ENCODE assay signal across 8 mouse cellular contexts in the genomic region with DNA sequence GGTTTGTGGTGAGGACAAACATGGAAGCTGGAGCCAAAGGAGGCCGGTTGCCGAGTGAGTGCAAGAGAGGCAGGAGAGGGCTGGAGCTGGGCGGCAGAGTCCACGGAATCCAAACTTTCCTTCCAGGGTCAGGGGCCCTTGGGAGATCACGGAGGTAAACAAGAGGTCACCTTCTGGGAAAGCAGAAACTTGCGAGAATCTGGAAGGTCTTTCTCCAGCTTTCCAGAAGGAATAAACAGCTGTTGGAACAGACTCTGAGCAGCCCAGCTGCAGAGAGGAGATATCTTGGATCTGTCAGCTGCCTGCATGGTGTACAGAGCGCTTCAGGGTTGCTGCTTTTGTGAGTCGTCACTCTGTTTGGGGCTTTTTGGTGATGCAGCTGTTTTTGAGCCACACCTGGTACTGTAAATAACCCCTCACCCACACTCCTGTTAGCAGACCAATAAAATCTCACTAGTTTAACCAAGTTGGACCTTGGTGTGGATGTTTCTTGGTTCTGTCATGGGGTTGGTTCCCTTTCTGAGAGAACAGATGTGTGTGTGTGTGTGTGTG. TPM values are rescaled to one million over a fixed set of nuclear protein-coding genes. Genes with fewer than 3 reads are reported as not detected.
DNase-seq lines count a peak whose midpoint lies in the region; ATAC-seq lines count a peak whose summit lies in the region.

No protein-coding gene starts in this region.

- no peak overlapping the region; the same call in 1 of the 2 replicates for H3K4me3 ChIP-seq in embryonic facial prominence, embryonic 14.5 days (ENCODE audit: low read depth, low read length)
- H3K4me3 ChIP-seq in heart, embryonic 15.5 days: no peak overlapping the region
- H3K4me3 ChIP-seq in kidney, embryonic 16.5 days (ENCODE audit: low read length): 0 out of 2 replicates have a peak overlapping the region, but pooled peaks have one; percentile 9
- H3K4me3 ChIP-seq in megakaryocyte, embryonic 14.5 days (replicated peaks): peak overlapping the region; percentile 42

- H3K9me3 ChIP-seq in embryonic facial prominence, embryonic 14.5 days (ENCODE audit: control insufficient read depth, low read length): no peaks in the 10 kb centered on the region
- H3K9me3 ChIP-seq in heart, embryonic 15.5 days (replicated peaks): no peaks in the 10 kb centered on the region
- no peaks in the 10 kb centered on the region for H3K9me3 ChIP-seq in kidney, embryonic 16.5 days (ENCODE audit: low read length)
- H3K9me3 ChIP-seq in megakaryocyte, embryonic 14.5 days: peaks cover 7% of the 10 kb centered on the region

- ATAC-seq in embryonic facial prominence, embryonic 14.5 days (ENCODE audit: low read depth): peak; percentile 65
- no peak; the same call in 1 of the 2 replicates for ATAC-seq in heart, embryonic 15.5 days (replicated peaks; ENCODE audit: insufficient number of reproducible peaks, insufficient read depth, low FRiP score, low read depth)
- ATAC-seq in kidney, embryonic 16.5 days (ENCODE audit: low FRiP score, low TSS enrichment): peak; percentile 60; the same call in 1 of the 2 replicates

- H3K4me2 ChIP-seq in embryonic facial prominence, embryonic 14.5 days (ENCODE audit: low read depth, low read length): peak overlapping the region; percentile 35
- peak overlapping the region; percentile 73 for H3K4me2 ChIP-seq in heart, embryonic 15.5 days
- peak overlapping the region; percentile 51 for H3K4me2 ChIP-seq in kidney, embryonic 16.5 days (replicated peaks; ENCODE audit: low read depth, low read length)

- no peak overlapping the region for H3K9ac ChIP-seq in embryonic facial prominence, embryonic 14.5 days (ENCODE audit: low read depth, low read length)
- no peak overlapping the region for H3K9ac ChIP-seq in heart, embryonic 15.5 days
- no peak overlapping the region; the same call in 1 of the 2 replicates for H3K9ac ChIP-seq in kidney, embryonic 16.5 days (replicated peaks; ENCODE audit: low read length)

- WGBS in embryonic facial prominence, embryonic 14.5 days: 12% methylated on average over 8 of the region's 8 CpGs
- WGBS in heart, embryonic 15.5 days: 19% methylated on average over 8 of the region's 8 CpGs
- WGBS in kidney, embryonic 16.5 days: 13% methylated on average over 8 of the region's 8 CpGs

- peak overlapping the region; percentile 49; the same call in 1 of the 2 replicates for H3K27ac ChIP-seq in embryonic facial prominence, embryonic 14.5 days (replicated peaks; ENCODE audit: low read depth, low read length)
- H3K27ac ChIP-seq in heart, embryonic 15.5 days: peak overlapping the region; percentile 61
- peak overlapping the region; percentile 4; the same call in 1 of the 2 replicates for H3K27ac ChIP-seq in kidney, embryonic 16.5 days (ENCODE audit: low read length)

- no peaks in the 10 kb centered on the region for H3K36me3 ChIP-seq in embryonic facial prominence, embryonic 14.5 days (ENCODE audit: control insufficient read depth, insufficient read depth, low read length)
- H3K36me3 ChIP-seq in heart, embryonic 15.5 days: no peaks in the 10 kb centered on the region
- no peaks in the 10 kb centered on the region for H3K36me3 ChIP-seq in kidney, embryonic 16.5 days (ENCODE audit: insufficient read depth, low read length)
- H3K36me3 ChIP-seq in megakaryocyte, embryonic 14.5 days (replicated peaks; ENCODE audit: low read length): no peaks in the 10 kb centered on the region

- peak; percentile 21 for DNase-seq in 3T3-L1 (ENCODE audit: low read depth, low spot score)
- peak; percentile 56 for DNase-seq in embryonic facial prominence, embryonic 14.5 days (ENCODE audit: low spot score)
- peak; percentile 14 to 38 for DNase-seq in thymus, adult 18-20 months
- no peak for DNase-seq in layer of hippocampus, postnatal 25 days (ENCODE audit: extremely low spot score in 1 of 2, low spot score in 1 of 2)
- no peak for DNase-seq in spleen, postnatal 4 days (ENCODE audit: low spot score in 2 of 2)

- no peaks in the 10 kb centered on the region for H3K27me3 ChIP-seq in embryonic facial prominence, embryonic 14.5 days (replicated peaks; ENCODE audit: control insufficient read depth, insufficient read depth, low read length)
- H3K27me3 ChIP-seq in heart, embryonic 15.5 days: no peaks in the 10 kb centered on the region
- no peaks in the 10 kb centered on the region for H3K27me3 ChIP-seq in kidney, embryonic 16.5 days (ENCODE audit: insufficient read depth, low read length)
- no peaks in the 10 kb centered on the region for H3K27me3 ChIP-seq in megakaryocyte, embryonic 14.5 days (replicated peaks)

- H3K4me1 ChIP-seq in embryonic facial prominence, embryonic 14.5 days (ENCODE audit: control insufficient read depth, insufficient read depth, low read length): peaks cover 10% of the 10 kb centered on the region
- peaks cover 20% of the 10 kb centered on the region for H3K4me1 ChIP-seq in heart, embryonic 15.5 days (replicated peaks)
- H3K4me1 ChIP-seq in kidney, embryonic 16.5 days (ENCODE audit: insufficient read depth, low read length): 0 out of 2 replicates have a peak, but pooled peaks cover 10% of the 10 kb centered on the region
- peaks cover 32% of the 10 kb centered on the region for H3K4me1 ChIP-seq in megakaryocyte, embryonic 14.5 days

RNA-seq across cellular contexts. Expression of a gene that starts 40.7 kb away (rescaled TPM):
- 98.6 and 112 TPM in 2 replicates for polyA plus RNA-seq in embryonic facial prominence, embryonic 14.5 days (2014; fragmentation: Nextera tagmentation; extraction: Ambion mirVana)
- 90.7 and 97.4 TPM in 2 replicates for polyA plus RNA-seq in heart, embryonic 15.5 days (2015; fragmentation: Nextera tagmentation; extraction: Ambion mirVana)
- polyA plus RNA-seq in kidney, embryonic 16.5 days (2015; fragmentation: Nextera tagmentation; extraction: Ambion mirVana): 91.0 and 95.7 TPM in 2 replicates
- polyA plus RNA-seq in megakaryocyte, embryonic 14.5 days (2012; ENCODE audit: insufficient read depth, low replicate concordance): 4.2 and 27.8 TPM in 2 replicates
- 100 to 1,000 TPM in 1 of 2 experiments, 10 to 100 TPM in 1; 83.6 to 106 TPM for total RNA-seq in layer of hippocampus, postnatal 25 days (2021)

RNA-seq across cellular contexts. Expression of a gene that starts 45.0 kb away (rescaled TPM):
- 7.5 and 7.8 TPM in 2 replicates for polyA plus RNA-seq in embryonic facial prominence, embryonic 14.5 days (2014; fragmentation: Nextera tagmentation; extraction: Ambion mirVana)
- polyA plus RNA-seq in heart, embryonic 15.5 days (2015; fragmentation: Nextera tagmentation; extraction: Ambion mirVana): 1.3 and 1.7 TPM in 2 replicates
- 0.86 and 2.1 TPM in 2 replicates for polyA plus RNA-seq in kidney, embryonic 16.5 days (2015; fragmentation: Nextera tagmentation; extraction: Ambion mirVana)
- 650 and 2,177 TPM in 2 replicates for polyA plus RNA-seq in megakaryocyte, embryonic 14.5 days (2012; ENCODE audit: insufficient read depth, low replicate concordance)
- under 1 TPM in 1 of 2 experiments, not detected in 1; 0.62 TPM for total RNA-seq in layer of hippocampus, postnatal 25 days (2021)

RNA-seq across cellular contexts. Expression of a gene that starts 57.2 kb away (rescaled TPM):
- 36.9 and 42.6 TPM in 2 replicates for polyA plus RNA-seq in embryonic facial prominence, embryonic 14.5 days (2014; fragmentation: Nextera tagmentation; extraction: Ambion mirVana)
- 40.8 and 48.7 TPM in 2 replicates for polyA plus RNA-seq in heart, embryonic 15.5 days (2015; fragmentation: Nextera tagmentation; extraction: Ambion mirVana)
- 36.8 and 40.1 TPM in 2 replicates for polyA plus RNA-seq in kidney, embryonic 16.5 days (2015; fragmentation: Nextera tagmentation; extraction: Ambion mirVana)
- polyA plus RNA-seq in megakaryocyte, embryonic 14.5 days (2012; ENCODE audit: insufficient read depth, low replicate concordance): 7.0 and 7.1 TPM in 2 replicates
- 1 to 10 TPM; 2.7 to 3.8 TPM for total RNA-seq in layer of hippocampus, postnatal 25 days (2021)

Comparison
In these comparisons a context has a peak if more than half of its experiments do, and no peak if none do; other contexts are left out.
1. DNase-seq: peak in 3T3-L1 (single experiment), embryonic facial prominence, embryonic 14.5 days (single experiment) and thymus, adult 18-20 months (2 of 2); none in layer of hippocampus, postnatal 25 days (0 of 2) and spleen, postnatal 4 days (0 of 2).
2. H3K27ac ChIP-seq: peak in every context shown above with its lines; median percentile 61 in heart, embryonic 15.5 days; 49 in embryonic facial prominence, embryonic 14.5 days; 4 in kidney, embryonic 16.5 days.
3. H3K4me3 ChIP-seq: peak in kidney, embryonic 16.5 days (single experiment) and megakaryocyte, embryonic 14.5 days (single experiment); none in embryonic facial prominence, embryonic 14.5 days (single experiment) and heart, embryonic 15.5 days (single experiment).
4. RNA of a gene that starts 45.0 kb away (polyA plus RNA-seq): 650 to 2,177 TPM in megakaryocyte, embryonic 14.5 days; 7.5 to 7.8 TPM in embryonic facial prominence, embryonic 14.5 days, 0.86 to 2.1 TPM in kidney, embryonic 16.5 days and 1.3 to 1.7 TPM in heart, embryonic 15.5 days; every median in the first group is over 10 times any median in the second.
5. Peak in every context shown above with its lines, with median percentiles within 50 percentile points of each other: H3K4me2 ChIP-seq.